Mouse (Mus musculus): Measurements from ENCODE around the gene Gemin6.
"Not testable (repeated sequence)": the region's sequence is repeated elsewhere in the genome, so short reads cannot be mapped to it uniquely, and the experiment has no call there.

GRCm38 (mm10) chr17:80225142-80225541 is 901 bp downstream of the Gemin6 start:
- TF ChIP-seq GATA1 (IDR thresholded peaks at IDR 0.05; ENCODE audit: borderline replicate concordance, low read length); FLI1 (IDR thresholded peaks at IDR 0.05; ENCODE audit: low read length): not testable (repeated sequence)
